Mouse (Mus musculus): ENCODE measurements at regions not wholly inside any gene's neighbourhood (a gene's known extent, or its start where the extent isn't known, plus 50 kb on each side); places are given as distances from the start of the nearest gene placed in this dataset.
"Not testable (repeated sequence)": the region's sequence is repeated elsewhere in the genome, so short reads cannot be mapped to it uniquely, and the experiment has no call there.

- no peak for DNase-seq (ENCODE audit: low read depth, low spot score)
Measured at GRCm38 (mm10) chr6:41225382-41225781, 76.7 kb upstream of the Try4 start.

GRCm38 (mm10) chr6:41218415-41218814 is 83.7 kb upstream of the Try4 start:
- no peak for DNase-seq (ENCODE audit: low read depth, low spot score)

GRCm38 (mm10) chr6:41215857-41216256 is 86.2 kb upstream of the Try4 start:
- DNase-seq (ENCODE audit: low read depth, low spot score): no peak

- DNase-seq (ENCODE audit: low read depth, low spot score): no peak
Measured at GRCm38 (mm10) chr6:41205864-41206263, 96.2 kb upstream of the Try4 start.

- no peak for DNase-seq (ENCODE audit: low read depth, low spot score)
Measured at GRCm38 (mm10) chr6:41202882-41203281, 99.2 kb upstream of the Try4 start.

GRCm38 (mm10) chr6:41202302-41202701 is 99.8 kb upstream of the Try4 start:
- DNase-seq (ENCODE audit: low read depth, low spot score): no peak

GRCm38 (mm10) chr6:41194464-41194863 is 107.6 kb upstream of the Try4 start:
- peak; percentile 46 for DNase-seq (ENCODE audit: low read depth, low spot score)

GRCm38 (mm10) chr6:41191734-41192326 is 110.2 kb upstream of the Try4 start:
- no peak for DNase-seq (ENCODE audit: low read depth, low spot score)

GRCm38 (mm10) chr6:41188910-41189309 is 113.2 kb upstream of the Try4 start:
- DNase-seq (ENCODE audit: low read depth, low spot score): no peak

- DNase-seq (ENCODE audit: low read depth, low spot score): no peak
Measured at GRCm38 (mm10) chr6:41187966-41188365, 114.1 kb upstream of the Try4 start.

- peak; percentile 5 for DNase-seq (ENCODE audit: low read depth, low spot score)
Measured at GRCm38 (mm10) chr6:41178896-41179295, 123.2 kb upstream of the Try4 start.

- DNase-seq (ENCODE audit: low read depth, low spot score): no peak
Measured at GRCm38 (mm10) chr6:41178019-41178418, 124.0 kb upstream of the Try4 start.

GRCm38 (mm10) chr6:41177152-41177551 is 124.9 kb upstream of the Try4 start:
- DNase-seq (ENCODE audit: low read depth, low spot score): no peak

- DNase-seq (ENCODE audit: low read depth, low spot score): no peak
Measured at GRCm38 (mm10) chr6:41176034-41176433, 126.0 kb upstream of the Try4 start.

- no peak for DNase-seq (ENCODE audit: low read depth, low spot score)
Measured at GRCm38 (mm10) chr6:41163491-41163890, 128.2 kb upstream of the 2210010C04Rik start.

- no peak for DNase-seq (ENCODE audit: low read depth, low spot score)
Measured at GRCm38 (mm10) chr6:41161693-41162092, 126.4 kb upstream of the 2210010C04Rik start.

GRCm38 (mm10) chr6:41152101-41152500 is 116.8 kb upstream of the 2210010C04Rik start:
- no peak for DNase-seq (ENCODE audit: low read depth, low spot score)

GRCm38 (mm10) chr6:41151542-41151941 is 116.2 kb upstream of the 2210010C04Rik start:
- no peak for DNase-seq (ENCODE audit: low read depth, low spot score)

- no peak for DNase-seq (ENCODE audit: low read depth, low spot score)
Measured at GRCm38 (mm10) chr6:41140916-41141315, 105.6 kb upstream of the 2210010C04Rik start.

- not testable (repeated sequence) for DNase-seq (ENCODE audit: low read depth, low spot score)
Measured at GRCm38 (mm10) chr6:41137401-41137777, 102.1 kb upstream of the 2210010C04Rik start.

- peak; percentile 84 for DNase-seq (ENCODE audit: low read depth, low spot score)
Measured at GRCm38 (mm10) chr6:41136717-41137400, 101.5 kb upstream of the 2210010C04Rik start.

GRCm38 (mm10) chr6:41135160-41135559 is 99.9 kb upstream of the 2210010C04Rik start:
- DNase-seq (ENCODE audit: low read depth, low spot score): no peak

GRCm38 (mm10) chr6:41129906-41130305 is 94.6 kb upstream of the 2210010C04Rik start:
- DNase-seq (ENCODE audit: low read depth, low spot score): no peak
